Mouse (Mus musculus) ES-Bruce4 (cell line): ENCODE results near the gene Palm2.

Source experiments
- CTCF ChIP-seq: IDR thresholded peaks from one replicate; pipeline ENCODE4 v1.8.1; 2011; ENCODE audit warnings: low read depth, low read length
- EP300 ChIP-seq: IDR thresholded peaks from 2 replicates; pipeline ENCODE4 v1.6.1; 2011; ENCODE audit warnings: low read depth, low read length; ENCODE audit not compliant: insufficient read depth

DNA sequence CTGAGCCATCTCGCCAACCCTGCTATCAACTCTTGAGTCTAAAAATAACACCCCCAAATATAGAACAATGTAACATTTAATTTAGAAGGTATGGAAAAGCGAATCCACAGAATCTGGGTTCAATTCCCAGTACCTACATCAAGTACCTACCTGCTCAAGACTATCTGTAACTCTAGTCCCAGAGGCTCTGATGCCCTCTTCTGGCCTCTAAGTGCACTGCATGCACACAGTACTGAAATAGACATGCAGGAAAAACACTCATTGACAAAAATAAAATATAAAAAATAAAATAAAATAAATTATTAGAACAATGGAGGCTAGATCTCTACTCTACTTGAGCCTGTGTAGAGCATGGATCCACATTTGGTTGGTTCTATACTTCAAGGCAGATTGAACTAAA lies 49.7 kb upstream of the Palm2 start:
- TF ChIP-seq CTCF (no peak), EP300 (no peak)
